Mouse (Mus musculus) thymus, adult 2 months (tissue): ENCODE data around the gene Prickle2.

Source experiments
- CTCF ChIP-seq: fragments of 200-500 bp; IDR thresholded peaks from 2 replicates; pipeline ENCODE4 v1.5.1; 2012; ENCODE audit warnings: mild to moderate bottlenecking, control low read depth, low read length, moderate library complexity, borderline replicate concordance; ENCODE audit not compliant: control insufficient read depth, poor library complexity, insufficient read depth; ENCODE audit errors: extremely low read depth
- POLR2A ChIP-seq: fragments of 200-500 bp; IDR thresholded peaks from 2 replicates; pipeline ENCODE4 v1.6.1; 2012; ENCODE audit warnings: mild to moderate bottlenecking, low read length, control low read depth, moderate library complexity; ENCODE audit not compliant: control insufficient read depth, poor library complexity, insufficient read depth; ENCODE audit errors: extremely low read depth

- TF ChIP-seq CTCF (no peak), POLR2A (no peak)
These were observed 361.4 kb downstream of the Prickle2 start for GRCm38 (mm10) chr6:92344588-92344987.
